Mouse (Mus musculus): ENCODE measurements around the gene Lrrc2.

- TF ChIP-seq POLR2A (IDR thresholded peaks at IDR 0.05; ENCODE audit: borderline replicate concordance, extremely low read depth, low read depth, low read length): no peak
- no peak for TF ChIP-seq CTCF (IDR thresholded peaks at IDR 0.05; ENCODE audit: insufficient read depth, low read length)
These were observed 4.7 kb upstream of the Lrrc2 start for GRCm38 (mm10) chr9:110946548-110947044.
